Mouse (Mus musculus) megakaryocyte, embryonic 14.5 days (primary cell): ENCODE results near the gene Kcnn4.

Experiments used
- FLI1 ChIP-seq: IDR thresholded peaks from 2 replicates; pipeline ENCODE4 v1.6.1; 2012; ENCODE audit warnings: low read length, inconsistent platforms, mixed read lengths
- GATA1 ChIP-seq: IDR thresholded peaks from 3 replicates; pipeline ENCODE4 v1.6.1; 2012; ENCODE audit warnings: mixed read lengths, low read length, inconsistent platforms, borderline replicate concordance

DNA sequence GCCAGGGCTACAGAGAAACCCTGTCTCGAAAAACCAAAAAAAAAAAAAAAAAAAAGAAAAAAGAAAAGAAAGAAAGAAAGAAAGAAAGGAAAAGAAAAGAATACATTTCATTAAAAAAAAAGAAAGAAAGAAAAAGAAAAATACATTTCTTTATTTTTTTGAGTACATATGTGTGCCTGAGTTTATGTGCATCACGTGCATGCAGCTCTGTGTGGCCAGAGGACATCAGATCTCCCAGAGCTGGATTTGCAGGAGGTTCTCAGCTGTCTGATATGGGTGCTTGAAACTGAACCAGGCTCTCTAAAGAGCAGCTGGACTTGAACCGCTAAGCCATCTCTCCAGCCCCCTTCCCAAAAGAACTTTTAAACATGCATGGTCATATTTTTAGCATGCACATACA, 24.0 kb downstream of the Kcnn4 start:
- TF ChIP-seq FLI1 (no peak), GATA1 (no peak)
